Mouse (Mus musculus) intestine, embryonic 14.5 days (tissue): ENCODE measurements around the gene Gm37240. TPM values are rescaled to one million over a fixed set of nuclear protein-coding genes. Genes with fewer than 3 reads are reported as not detected.

ENCODE experiments used
- ATAC-seq: fragments of 200-750 bp; cut with Nextera tagmentation; replicated peaks from 2 replicates; pipeline ENCODE4 v1.8.0; 2017; ENCODE audit warnings: low read depth, moderate number of reproducible peaks, moderate TSS enrichment, moderate library complexity; ENCODE audit not compliant: low FRiP score, low TSS enrichment
- DNase-seq: peaks from one replicate; pipeline ENCODE4 v3.0.0-alpha.2; 2018; ENCODE audit warnings: low spot score
- H3K27ac ChIP-seq: fragments of 300-500 bp; sonication (generic); 2 replicates; pipeline ENCODE4 v1.5.1; 2014; ENCODE audit warnings: low read depth, mild to moderate bottlenecking, control low read depth
- H3K27me3 ChIP-seq: fragments of 300-500 bp; sonication (generic); replicated peaks from 2 replicates; pipeline ENCODE4 v1.6.1; 2014; ENCODE audit warnings: low read length, control low read depth; ENCODE audit not compliant: control insufficient read depth, insufficient read depth
- H3K36me3 ChIP-seq: fragments of 300-500 bp; sonication (generic); 2 replicates; pipeline ENCODE4 v1.6.1; 2014; ENCODE audit warnings: low read length, control low read depth; ENCODE audit not compliant: control insufficient read depth, insufficient read depth
- H3K4me1 ChIP-seq: fragments of 300-500 bp; sonication (generic); replicated peaks from 2 replicates; pipeline ENCODE4 v1.6.1; 2014; ENCODE audit warnings: low read length, control low read depth, mixed read lengths; ENCODE audit not compliant: control insufficient read depth, insufficient read depth
- H3K4me2 ChIP-seq: fragments of 300-500 bp; sonication (generic); 2 replicates; pipeline ENCODE4 v1.6.1; 2014; ENCODE audit warnings: low read length
- H3K4me3 ChIP-seq: fragments of 300-500 bp; sonication (generic); 2 replicates; pipeline ENCODE4 v1.5.1; 2014; ENCODE audit warnings: low read depth, low read length, control low read depth, mixed read lengths
- H3K9ac ChIP-seq: fragments of 300-500 bp; sonication (generic); 2 replicates; pipeline ENCODE4 v1.6.1; 2014; ENCODE audit warnings: mild to moderate bottlenecking, low read length
- H3K9me3 ChIP-seq: fragments of 300-500 bp; sonication (generic); 2 replicates; pipeline ENCODE4 v1.6.1; 2016; ENCODE audit warnings: low read length, control low read depth; ENCODE audit not compliant: control insufficient read depth
- WGBS: fragments of 180-500 bp; shearing (Covaris S2); extraction: QIAGEN DNeasy Blood & Tissue Kit; methylation state at CpG from one replicate; pipeline ENCODE4 v1.1.7; 2014; 5-methylcytosine and 5-hydroxymethylcytosine counted together
- polyA plus RNA-seq: library from polyadenylated mRNA; unstranded; fragments of >200 nt; fragmentation: Nextera tagmentation; extraction: Ambion mirVana; gene quantifications from 2 replicates; pipeline ENCODE4 v1.2.1, GENCODE M21; 2014

Gene Gm37240
- polyA plus RNA-seq, 1 experiment from 2014 or later: 5.3 TPM

GRCm38 (mm10) chr3:84826938-84827337, 1060.4 kb downstream of the Gm37240 start:
- Histone ChIP-seq H3K4me2 (no peak overlapping the region), H3K27ac (no peak overlapping the region), H3K4me3 (no peak overlapping the region), H3K27me3 (no peaks in the 10 kb centered on the region), H3K4me1 (no peaks in the 10 kb centered on the region), H3K9me3 (no peaks in the 10 kb centered on the region), H3K36me3 (0 out of 2 replicates have a peak, but pooled peaks cover 3% of the 10 kb centered on the region), H3K9ac (no peak overlapping the region)
- DNase-seq (no peak), ATAC-seq (no peak)
- 92% methylated on average over 3 of the region's 3 CpGs for WGBS

- H3K36me3 ChIP-seq: 0 out of 2 replicates have a peak, but pooled peaks cover 3% of the 10 kb centered on the region
- no peaks in the 10 kb centered on the region for H3K27me3 ChIP-seq
- no peak overlapping the region for H3K9ac ChIP-seq
- no peak overlapping the region for H3K4me3 ChIP-seq
- 83% methylated on average over 3 of the region's 3 CpGs for WGBS
- H3K4me2 ChIP-seq: no peak overlapping the region
- no peak overlapping the region for H3K27ac ChIP-seq
- no peaks in the 10 kb centered on the region for H3K4me1 ChIP-seq
- DNase-seq (no peak), ATAC-seq (no peak)
- H3K9me3 ChIP-seq: no peaks in the 10 kb centered on the region
Measured at GRCm38 (mm10) chr3:84826405-84826804, 1060.9 kb downstream of the Gm37240 start.

DNA sequence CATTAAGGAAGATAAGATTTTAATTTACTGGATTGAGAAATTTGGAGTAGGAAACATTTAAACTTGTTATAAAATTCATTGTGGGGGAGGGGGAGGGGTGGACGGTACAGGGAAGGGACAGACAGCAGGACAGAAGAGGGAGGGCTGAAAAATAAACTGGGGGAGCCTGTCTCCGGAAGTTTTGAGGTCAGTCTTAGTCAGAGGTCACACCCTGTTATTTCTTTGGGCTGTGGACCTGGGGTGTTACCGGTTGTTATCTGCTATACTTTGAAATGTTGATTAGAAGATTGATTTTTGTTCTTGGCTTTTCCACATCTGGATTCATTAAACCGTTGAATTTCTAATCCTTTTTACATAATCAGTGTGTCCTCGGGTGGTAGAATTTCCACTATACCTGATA, 1061.3 kb downstream of the Gm37240 start:
- WGBS: 49% methylated on average over 5 of the region's 5 CpGs

GRCm38 (mm10) chr3:84820654-84821201, 1066.6 kb downstream of the Gm37240 start:
- H3K9ac ChIP-seq: no peak overlapping the region
- DNase-seq (no peak), ATAC-seq (no peak)
- peaks cover 9% of the 10 kb centered on the region for H3K4me1 ChIP-seq
- H3K27ac ChIP-seq: no peak overlapping the region
- no peak overlapping the region for H3K4me3 ChIP-seq
- no peaks in the 10 kb centered on the region for H3K9me3 ChIP-seq
- H3K4me2 ChIP-seq: no peak overlapping the region
- H3K27me3 ChIP-seq: no peaks in the 10 kb centered on the region
- H3K36me3 ChIP-seq: 0 out of 2 replicates have a peak, but pooled peaks cover 6% of the 10 kb centered on the region
- WGBS: 84% methylated on average over 2 of the region's 2 CpGs

More for the DNA sequence above, 1061.3 kb downstream of the Gm37240 start:
- no peaks in the 10 kb centered on the region for H3K4me1 ChIP-seq
- H3K9me3 ChIP-seq: no peaks in the 10 kb centered on the region
- H3K36me3 ChIP-seq: 0 out of 2 replicates have a peak, but pooled peaks cover 3% of the 10 kb centered on the region
- H3K27ac ChIP-seq: no peak overlapping the region
- H3K27me3 ChIP-seq: no peaks in the 10 kb centered on the region
- no peak overlapping the region for H3K4me3 ChIP-seq
- no peak overlapping the region for H3K4me2 ChIP-seq
- no peak for ATAC-seq
- DNase-seq: no peak
- no peak overlapping the region for H3K9ac ChIP-seq

DNA sequence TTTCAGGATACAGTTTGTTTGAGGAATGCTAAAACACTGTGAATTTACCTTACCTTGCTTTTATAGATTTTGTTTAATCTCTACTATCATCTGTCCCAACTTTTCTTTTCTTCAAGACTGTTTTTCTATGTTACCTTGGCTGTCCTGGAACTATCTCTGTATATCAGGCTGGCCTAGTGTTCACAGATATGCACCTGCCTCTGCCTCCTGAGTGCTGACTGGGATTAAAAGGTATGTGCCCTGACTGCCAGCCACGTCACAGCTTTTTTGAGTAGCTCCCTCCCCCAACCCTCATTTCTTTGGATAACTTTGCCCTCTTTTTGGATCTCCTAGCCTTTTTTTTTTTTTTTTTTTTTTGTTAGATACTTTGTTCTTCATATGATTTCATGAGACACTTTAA, 1070.4 kb downstream of the Gm37240 start:
- Histone ChIP-seq H3K27ac (no peak overlapping the region), H3K27me3 (no peaks in the 10 kb centered on the region), H3K4me3 (no peak overlapping the region), H3K9me3 (no peaks in the 10 kb centered on the region), H3K4me2 (no peak overlapping the region), H3K9ac (no peak overlapping the region), H3K4me1 (peaks cover 19% of the 10 kb centered on the region), H3K36me3 (0 out of 2 replicates have a peak, but pooled peaks cover 3% of the 10 kb centered on the region)
- ATAC-seq: no peak
- WGBS: 74% methylated on average over 1 of the region's 1 CpGs
- no peak for DNase-seq

DNA sequence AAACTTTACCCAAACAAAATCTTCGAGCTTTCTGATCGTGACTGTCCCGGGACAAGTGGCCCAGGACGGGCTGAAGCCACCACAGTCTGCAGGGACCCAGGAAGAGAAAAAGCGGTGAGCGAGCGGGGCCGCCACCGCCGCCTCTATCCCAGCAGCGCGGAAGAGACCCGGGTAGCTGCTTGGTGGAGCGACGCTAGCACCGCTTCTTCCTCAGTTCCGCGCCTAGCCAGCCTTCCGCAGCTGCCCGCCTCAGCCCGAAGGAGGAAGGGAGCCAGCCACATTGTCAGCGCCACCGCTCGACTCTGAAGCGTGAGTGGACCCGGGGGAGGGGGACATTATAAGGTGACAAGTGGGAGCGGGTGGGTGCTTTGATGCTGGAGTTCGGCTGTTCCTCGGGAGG, 1071.9 kb downstream of the Gm37240 start:
- Histone ChIP-seq H3K27ac (peak overlapping the region; percentile 96), H3K9me3 (no peaks in the 10 kb centered on the region), H3K27me3 (no peaks in the 10 kb centered on the region), H3K4me2 (peak overlapping the region; percentile 87), H3K4me3 (peak overlapping the region; percentile 90), H3K36me3 (0 out of 2 replicates have a peak, but pooled peaks cover 3% of the 10 kb centered on the region), H3K4me1 (peaks cover 19% of the 10 kb centered on the region), H3K9ac (peak overlapping the region; percentile 84)
- ATAC-seq (no peak), DNase-seq (peak; percentile 72)
- under 1% methylated on average over 29 of the region's 29 CpGs for WGBS

GRCm38 (mm10) chr3:84814762-84815381, 1072.4 kb downstream of the Gm37240 start, which contains the start of gene Fbxw7:
TSS of gene Fbxw7 (plus strand) at chr3:84815268.
- Histone ChIP-seq H3K4me1 (peaks cover 19% of the 10 kb centered on the region), H3K4me2 (peak within 1 kb of the TSS; percentile 90), H3K27me3 (no peaks in the 10 kb centered on the region), H3K4me3 (peak within 1 kb of the TSS; percentile 90), H3K9me3 (no peaks in the 10 kb centered on the region), H3K9ac (peak within 1 kb of the TSS; percentile 84), H3K27ac (peak within 1 kb of the TSS; percentile 96), H3K36me3 (0 out of 2 replicates have a peak, but pooled peaks cover under 1% of the 10 kb centered on the region)
- DNase-seq (peak; percentile 77), ATAC-seq (peak; percentile 58)
- 1% methylated on average over 51 of the region's 76 CpGs for WGBS

GRCm38 (mm10) chr3:84814157-84814761, 1073.1 kb downstream of the Gm37240 start:
- ATAC-seq: peak; percentile 98
- under 1% methylated on average over 57 of the region's 60 CpGs for WGBS
- peak overlapping the region; percentile 90 for H3K4me3 ChIP-seq
- no peaks in the 10 kb centered on the region for H3K9me3 ChIP-seq
- peak overlapping the region; percentile 96 for H3K27ac ChIP-seq
- no peaks in the 10 kb centered on the region for H3K36me3 ChIP-seq
- H3K4me2 ChIP-seq: peak overlapping the region; percentile 90
- H3K9ac ChIP-seq: peak overlapping the region; percentile 84
- H3K4me1 ChIP-seq: peaks cover 19% of the 10 kb centered on the region
- H3K27me3 ChIP-seq: no peaks in the 10 kb centered on the region
- peak; percentile 100 for DNase-seq
